Mouse (Mus musculus) ES-CJ7 (cell line): Measurements from ENCODE around the gene Inafm1.
"Not testable (repeated sequence)": the region's sequence is repeated elsewhere in the genome, so short reads cannot be mapped to it uniquely, and the experiment has no call there.

Experiments
- DNase-seq: peaks from one replicate; pipeline ENCODE4 v3.0.0; 2011; ENCODE audit warnings: low read depth, low spot score

Gene Inafm1

DNA sequence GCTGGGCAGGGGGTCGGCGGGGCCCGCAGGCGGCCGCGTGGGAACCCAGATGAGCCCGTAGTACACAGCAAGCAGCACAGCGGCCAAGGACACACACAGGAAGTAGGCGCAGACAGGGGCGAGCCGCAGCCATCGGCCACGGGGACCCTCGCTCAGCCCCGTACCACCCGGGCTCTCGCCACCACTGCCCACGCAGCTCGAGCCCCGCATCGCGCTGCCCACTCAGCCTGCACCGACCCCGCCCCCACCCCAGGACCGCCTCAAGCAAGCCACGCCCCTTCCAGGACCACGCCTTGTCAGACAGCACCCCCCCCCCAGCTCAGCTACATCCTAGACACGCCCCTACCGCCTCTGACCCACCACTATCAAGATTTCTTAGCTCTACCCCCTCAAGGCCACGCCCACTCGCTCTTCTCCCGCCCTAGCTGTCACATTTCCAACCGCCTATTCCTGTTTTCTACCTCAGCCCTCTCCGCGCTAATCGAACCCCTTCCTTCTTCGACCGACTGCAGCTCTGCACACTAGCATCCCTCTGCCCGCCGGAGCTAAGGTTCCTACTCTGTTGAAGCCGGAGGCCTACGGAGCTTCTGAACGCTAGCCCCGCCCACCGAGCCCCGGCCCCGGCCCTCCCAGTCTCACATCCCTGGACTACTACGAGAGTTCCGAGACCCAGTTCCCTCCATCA is at the start of gene Inafm1:
Gene Inafm1 (minus strand): TSS at position 537 of the 685 bp plus-strand sequence.
- peak; percentile 96 for DNase-seq

DNA sequence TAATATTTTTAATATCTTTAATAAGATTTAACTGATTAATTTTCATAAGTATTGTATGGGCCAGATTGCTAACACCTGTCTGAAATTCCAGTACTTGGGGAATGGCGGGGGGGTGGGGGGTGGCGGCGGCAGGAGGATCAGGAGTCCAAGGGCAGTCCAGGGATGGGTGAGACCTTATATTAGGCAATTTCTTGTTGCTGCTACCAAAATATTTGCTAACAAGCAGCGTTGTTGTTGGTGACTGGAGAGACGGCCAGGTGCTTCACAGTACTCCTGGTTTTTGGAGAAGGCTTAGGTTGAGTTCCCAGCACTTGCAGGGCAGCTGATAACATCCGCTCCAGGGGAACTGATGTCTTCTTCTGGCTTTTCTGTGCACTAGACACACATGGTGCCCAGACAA is 47.1 kb upstream of the Inafm1 start:
- DNase-seq: no peak

DNA sequence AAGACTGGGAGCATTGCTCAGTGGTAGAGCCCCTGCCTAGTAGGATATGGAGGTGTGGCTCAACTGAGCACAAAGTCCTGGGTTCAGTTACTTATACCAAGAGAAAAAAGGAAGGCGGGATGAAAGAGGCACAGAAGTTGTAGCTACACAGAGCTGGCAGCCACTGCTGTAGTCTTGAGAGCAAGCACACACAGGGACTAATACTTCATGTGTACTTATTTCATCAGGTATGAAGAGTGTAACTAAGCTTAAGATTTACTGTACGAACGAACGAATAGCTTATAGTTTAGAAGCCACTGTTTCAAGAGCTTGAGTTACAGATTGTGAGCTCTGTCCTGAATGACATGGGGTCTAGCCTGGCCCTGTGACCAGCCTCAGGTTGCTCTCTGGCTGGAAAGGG is 45.8 kb upstream of the Inafm1 start:
- no peak for DNase-seq

DNA sequence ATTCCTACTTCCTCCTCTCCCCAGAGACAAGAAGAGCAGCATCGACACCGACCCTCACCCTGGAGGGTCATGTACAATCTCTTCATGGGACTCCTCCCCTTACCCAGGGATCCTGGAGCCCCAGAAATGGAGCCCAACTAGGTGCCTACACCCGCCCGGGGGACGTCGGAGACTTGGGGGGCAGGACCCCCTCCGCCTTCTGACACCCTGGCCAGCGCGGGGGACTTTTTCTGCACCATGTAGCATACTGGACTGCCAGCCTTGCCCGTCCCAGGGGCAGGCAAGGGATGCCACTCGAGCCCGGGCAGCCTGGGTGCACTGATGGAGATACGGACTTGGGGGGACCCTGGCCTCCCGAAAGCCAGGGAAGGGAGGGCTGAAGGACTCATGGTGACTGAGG is 43.7 kb upstream of the Inafm1 start:
- DNase-seq: no peak

DNA sequence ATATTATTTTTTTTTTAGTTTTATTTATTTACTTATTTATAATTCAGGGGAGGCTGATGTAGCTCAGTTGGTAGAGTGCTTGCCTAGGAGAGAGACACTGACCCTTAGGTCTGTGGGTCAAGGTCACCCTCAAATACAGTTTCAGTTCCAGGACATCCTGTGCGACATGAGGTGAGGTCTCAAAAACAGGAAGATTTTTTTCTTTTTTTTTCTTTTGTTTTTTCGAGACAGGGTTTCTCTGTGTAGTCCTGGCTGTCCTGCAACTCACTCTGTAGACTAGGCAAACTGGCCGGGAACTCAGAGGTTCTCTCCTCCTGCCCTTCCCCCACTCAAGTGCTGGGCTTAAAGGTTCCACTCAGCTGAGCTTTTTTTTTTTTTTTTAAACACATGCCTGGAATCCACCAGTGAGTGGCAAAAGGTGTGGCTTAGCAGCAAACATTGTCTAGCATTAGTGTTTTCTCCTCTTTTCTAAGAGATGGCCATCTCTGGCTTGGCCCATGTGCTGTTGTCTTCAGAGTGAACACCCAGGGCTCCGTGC is 41.9 kb upstream of the Inafm1 start:
- DNase-seq: no peak

DNA sequence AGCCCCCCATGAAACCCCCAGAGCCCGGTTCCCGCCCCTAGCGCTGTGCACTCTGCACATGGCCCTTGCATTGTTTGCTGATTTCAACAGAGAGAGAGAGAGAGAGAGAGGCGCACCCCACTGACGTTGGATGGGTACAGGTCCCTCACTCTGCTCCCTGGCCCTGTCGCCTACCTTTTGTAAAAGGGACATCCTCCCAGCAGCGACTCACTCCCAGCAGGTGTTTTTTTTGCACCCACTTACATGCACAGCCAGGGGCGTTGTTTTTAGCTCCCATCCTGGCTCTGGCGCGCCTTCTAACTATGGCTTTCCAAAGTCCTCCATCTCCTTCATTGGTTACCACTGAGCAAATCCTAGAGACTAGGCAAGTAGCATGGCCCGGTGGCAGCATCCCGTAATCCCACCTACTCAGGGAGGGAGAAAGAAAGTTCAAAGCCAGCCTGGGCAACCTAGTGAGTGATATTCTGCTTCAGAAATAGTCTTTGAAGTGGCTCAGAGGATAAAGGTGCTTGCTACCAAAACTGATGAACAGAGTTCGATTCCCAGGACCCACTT is 40.9 kb upstream of the Inafm1 start:
- DNase-seq: peak; percentile 57

DNA sequence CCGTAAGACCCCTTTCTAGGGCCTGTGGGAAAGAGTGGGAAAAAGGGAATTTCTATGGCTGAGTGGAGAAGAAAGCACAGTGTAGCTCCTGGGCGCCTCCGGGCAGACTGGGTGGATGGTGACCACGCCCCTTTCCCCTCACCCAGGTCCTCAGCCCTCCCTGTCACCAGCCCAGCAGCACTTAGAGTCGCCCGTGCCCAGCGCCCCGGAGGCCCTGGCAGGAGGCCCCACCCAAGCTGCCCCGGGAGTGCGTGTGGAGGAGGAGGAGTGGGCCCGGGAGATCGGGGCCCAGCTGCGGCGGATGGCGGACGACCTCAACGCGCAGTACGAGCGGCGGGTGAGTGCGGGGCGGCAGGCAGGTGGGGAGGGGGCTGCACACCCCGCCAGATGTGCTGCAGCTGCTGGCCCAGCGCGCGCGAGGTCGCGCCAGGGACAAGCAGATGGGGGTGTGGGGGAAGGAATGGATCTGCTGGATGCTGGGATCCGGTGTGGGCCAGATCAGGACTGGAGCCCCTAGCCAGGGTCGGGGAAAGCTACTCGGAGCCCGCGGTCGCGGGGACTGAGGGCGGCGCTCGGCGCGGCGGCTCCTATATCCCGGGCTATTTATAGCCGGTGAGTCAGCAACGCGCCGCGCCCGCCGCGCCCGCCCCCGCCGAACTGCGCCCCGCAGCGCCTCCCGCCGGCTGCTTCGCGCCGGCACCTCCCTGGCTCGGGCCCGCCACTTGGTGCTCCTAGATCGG is 40.2 kb upstream of the Inafm1 start:
- peak; percentile 72 for DNase-seq

DNA sequence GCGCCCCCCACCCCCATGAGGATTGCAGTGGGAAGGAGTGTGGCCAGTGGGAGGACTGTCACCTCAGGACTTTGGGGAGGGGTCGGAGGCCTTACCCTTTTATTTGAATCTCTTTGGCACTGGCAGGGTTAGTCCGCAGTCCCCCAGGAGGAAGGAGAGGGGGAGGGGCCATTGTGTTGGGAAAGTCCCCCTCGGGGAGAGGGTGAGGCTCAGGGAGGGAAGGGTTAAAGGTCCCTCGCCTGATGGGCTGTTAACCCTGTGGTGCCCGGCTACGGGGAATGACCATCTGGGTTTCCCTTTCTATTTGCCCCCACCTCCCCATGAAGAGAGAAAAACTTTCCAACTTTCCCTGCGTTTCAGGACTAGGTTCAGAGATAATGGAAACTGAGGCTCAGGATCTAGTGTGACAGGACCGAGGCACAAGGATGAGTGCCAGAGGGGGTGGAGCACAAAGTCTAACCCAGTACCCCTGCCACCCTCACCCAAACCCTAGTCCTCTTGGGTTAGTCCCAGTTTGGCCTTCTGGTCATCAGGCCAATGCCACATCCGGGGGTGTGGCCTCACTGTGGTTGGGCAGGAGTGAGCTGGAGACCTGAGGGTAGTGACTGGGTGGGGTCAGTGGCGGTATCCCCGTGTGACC is 39.4 kb upstream of the Inafm1 start:
- peak; percentile 56 for DNase-seq

DNA sequence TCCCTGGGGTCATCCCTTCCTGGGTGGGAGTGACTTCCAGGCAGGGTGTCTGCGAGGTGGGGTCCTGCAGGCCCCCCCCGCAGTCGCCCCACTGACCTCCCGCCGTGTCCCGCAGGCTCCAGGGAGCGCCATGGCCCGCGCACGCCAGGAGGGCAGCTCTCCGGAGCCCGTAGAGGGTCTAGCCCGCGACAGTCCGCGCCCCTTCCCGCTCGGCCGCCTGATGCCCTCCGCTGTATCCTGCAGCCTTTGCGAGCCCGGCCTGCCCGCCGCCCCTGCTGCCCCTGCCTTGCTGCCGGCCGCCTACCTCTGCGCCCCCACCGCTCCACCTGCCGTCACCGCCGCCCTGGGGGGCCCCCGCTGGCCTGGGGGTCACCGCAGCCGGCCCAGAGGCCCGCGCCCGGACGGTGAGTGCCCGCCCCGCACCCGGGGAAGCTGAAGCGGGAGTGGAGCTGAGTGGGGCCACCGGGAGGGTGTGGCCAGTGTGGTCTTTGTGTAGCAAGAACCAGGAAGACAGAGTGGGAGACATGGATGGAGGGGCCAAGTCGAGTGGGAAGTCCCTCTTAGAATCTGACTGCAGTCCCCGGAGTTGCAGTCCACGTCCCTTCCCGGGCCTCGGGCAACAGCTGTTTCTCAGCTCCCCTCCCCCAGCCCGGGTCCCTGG is 38.7 kb upstream of the Inafm1 start:
- peak; percentile 36 for DNase-seq

DNA sequence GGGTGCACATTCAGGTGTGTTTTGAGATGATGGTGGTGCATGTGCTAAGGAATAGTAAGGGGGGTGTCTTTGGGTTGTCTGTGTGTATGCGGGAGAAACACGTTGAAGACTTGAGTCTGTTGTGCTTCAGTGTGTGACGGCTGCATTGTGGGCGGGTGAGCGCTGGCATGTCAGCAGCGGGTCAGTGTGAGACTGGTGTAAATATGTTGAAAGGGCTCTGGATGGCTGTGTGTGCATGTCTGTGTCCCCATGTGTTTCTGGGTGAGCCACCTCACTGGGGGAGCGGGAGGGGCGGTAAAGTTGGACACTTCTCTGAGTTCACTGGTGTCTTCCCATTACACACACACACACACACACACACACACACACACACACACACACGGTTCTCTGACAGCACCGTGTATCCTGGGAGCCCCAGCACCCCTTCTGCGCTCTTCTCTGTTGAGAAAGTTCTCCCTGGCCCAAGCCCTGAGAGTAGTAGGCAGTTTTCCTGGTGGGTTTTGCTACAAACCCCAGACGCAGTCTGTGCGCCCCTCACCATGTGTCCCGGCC is 38.1 kb upstream of the Inafm1 start:
- DNase-seq: no peak

DNA sequence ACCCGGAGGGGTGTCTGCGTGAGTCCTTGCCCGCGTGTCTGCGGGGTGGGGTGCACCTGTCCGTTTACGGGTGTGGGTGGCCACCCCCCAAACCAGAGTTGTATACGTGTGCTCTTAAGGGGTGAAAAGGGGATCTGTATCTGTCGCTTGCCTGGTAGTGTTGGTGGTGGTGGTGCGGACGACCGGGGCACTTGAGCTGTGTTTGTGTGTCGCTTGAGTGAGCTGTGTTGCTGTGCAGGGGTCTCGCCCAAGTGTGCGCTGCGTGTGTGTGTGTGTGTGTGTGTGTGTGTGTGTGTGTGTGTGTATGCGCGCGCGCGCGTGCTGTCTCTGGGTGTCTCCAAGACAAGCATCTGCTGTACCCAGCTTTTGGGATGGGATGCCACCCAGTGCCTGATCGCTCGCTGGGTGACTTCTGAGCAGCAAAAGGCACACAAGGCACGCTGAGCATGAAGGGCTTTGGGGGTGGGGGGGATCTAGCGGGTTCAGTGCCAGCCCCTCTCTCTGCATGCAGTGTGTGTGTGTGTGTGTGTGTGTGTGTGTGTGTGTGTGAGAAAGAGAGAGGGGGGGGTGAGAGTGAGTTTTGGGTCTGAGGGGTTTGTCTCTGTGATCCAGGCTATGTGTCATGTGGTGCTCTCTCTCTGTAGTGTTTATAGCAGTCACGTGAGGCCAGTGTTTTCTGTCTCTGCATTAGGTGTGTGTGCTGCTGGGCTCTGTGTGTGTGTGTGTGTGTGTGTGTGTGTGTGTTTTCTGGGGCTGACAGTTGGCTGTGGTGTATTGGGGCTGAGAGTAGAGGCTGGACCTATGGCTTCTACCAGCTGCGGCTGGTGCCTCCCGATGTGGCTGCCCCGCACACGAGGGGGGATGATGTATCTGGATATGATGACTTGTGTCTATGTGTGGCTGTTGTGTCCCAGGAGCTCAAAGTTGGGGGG is 37.4 kb upstream of the Inafm1 start:
- no peak for DNase-seq

DNA sequence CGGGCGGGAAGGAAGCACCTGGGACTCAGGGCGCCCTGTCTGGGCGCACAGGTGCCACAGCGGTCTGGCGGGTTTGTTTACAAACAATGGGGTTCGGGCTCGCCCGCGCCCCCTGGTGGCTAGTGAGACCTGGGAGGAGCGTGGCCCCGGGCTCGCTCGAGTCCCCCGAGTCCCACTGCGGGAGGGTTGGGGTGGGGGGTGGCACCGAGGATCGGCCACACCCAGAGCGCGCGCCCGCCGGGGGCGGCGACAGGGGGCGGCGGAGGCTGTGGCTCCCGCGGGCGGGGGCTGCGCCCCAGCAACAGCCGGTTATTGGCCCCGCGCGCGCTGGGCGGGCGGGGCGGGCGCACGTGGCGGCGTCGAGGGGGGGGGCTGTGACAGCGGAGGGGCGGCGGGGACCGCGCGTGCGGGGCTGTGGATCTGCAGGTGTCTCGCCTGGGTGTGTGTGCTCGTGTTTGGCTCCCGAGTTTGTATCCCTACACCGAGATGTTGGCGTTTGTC is 36.7 kb upstream of the Inafm1 start:
- DNase-seq: peak; percentile 85

DNA sequence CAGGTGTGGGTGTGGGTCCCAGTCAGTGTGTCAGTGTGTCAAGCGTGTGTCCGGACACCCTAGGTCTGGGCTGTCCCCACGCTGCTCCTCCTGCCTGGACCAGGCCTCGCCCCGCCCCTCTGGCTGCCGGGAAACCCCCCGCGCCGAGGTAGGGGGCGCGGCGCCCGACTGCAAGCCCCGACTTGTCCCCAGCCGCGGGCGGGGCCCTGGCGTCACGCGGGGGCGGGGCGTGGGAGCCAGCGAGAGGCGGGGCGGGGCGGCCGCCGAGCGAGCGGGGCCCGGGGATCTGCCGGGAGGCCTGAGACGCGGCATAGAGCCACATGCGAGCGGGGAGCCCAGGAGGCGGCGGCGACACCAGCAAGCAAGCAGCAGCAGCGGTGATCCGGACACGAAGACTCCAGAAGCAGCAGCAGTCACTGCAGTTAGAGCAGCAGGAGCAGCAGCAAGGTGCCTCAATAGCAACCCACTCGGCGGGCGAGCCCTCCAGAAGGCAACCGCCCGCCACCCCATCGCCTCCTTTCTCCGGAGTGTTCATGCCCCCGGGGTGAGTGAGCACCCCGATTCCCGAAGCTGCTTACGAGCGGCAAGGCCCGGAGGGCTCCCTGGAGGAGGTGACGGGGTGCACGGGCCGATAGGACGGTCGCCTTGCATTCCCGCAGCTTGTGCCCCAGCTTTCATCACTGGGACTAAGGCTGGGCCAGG is 36.1 kb upstream of the Inafm1 start:
- peak; percentile 83 for DNase-seq

DNA sequence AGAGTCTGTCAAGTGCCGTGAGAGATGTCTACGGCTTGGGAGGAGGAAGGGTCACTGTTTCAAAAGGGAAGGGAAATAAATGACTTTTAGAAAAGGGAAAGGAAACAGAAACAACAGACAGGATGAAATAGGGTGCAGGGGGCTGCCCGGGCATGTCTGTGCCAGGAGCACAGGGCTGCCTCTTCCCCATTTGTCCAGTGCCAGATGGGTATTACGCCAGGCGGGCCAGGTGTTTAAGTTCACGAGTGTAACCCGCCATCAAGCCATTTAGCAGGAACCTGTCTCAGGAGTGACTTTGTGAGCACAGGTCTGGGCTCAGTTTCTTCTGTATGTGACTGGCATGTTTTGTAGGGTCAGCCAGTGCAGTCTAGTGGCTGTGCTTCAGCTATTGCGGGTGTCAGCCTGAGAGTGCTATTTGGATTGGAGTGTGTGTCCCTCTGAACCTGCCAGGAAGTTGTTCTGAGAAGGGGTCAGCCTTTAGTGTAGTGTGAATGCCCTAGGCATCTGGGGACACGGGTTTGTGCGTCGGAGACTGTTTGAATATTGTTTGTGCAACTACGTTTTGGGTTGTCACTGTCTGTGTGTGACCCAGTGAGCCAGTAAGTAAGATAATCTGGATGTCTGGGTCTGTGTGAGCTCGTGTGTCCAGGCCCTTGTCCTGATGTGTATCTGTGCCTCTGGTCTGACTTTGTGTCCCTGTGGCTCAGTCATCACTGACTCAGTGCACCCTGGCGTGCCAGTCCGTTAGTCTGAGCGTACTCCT is 35.3 kb upstream of the Inafm1 start:
- peak; percentile 45 for DNase-seq

DNA sequence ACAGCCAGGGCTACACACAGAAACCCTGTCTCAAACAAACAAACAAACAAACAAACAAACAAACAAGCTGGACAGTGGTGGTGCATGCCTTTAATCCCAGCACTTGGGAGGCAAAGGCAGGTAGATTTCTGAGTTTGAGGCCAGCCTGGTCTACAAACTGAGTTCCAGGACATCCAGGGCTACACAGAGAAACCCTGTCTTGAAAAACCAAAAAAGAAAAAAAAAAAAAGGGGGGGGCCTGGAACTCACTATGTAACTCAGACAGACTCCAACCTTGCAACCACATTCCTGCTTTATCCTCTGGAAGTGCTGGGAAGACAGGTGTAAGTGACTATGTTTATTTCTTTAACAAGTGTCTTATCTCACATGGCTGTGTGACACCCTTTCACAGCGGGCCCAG is 34.7 kb upstream of the Inafm1 start, which contains the start of gene Bbc3:
Gene Bbc3 (plus strand): TSS at position 301 of the 400 bp plus-strand sequence.
- not testable (repeated sequence) for DNase-seq

DNA sequence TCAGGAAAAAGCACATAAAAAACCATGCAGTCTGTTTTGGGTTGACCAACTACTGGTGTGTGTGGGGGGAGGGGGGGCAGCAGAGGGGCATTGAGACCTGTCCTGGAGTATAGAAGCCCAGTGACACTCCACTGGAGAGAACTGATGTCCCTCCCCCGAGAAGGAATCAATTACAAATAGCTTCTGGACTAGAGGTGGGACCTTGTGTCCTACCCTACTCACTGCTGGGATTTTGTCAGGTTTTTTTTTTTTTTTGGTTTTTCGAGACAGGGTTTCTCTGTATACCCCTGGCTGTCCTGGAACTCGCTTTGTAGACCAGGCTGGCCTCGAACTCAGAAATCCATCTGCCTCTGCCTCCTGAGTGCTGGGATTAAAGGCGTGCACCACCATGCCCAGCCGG is 33.7 kb upstream of the Inafm1 start:
- DNase-seq: not testable (repeated sequence)

DNA sequence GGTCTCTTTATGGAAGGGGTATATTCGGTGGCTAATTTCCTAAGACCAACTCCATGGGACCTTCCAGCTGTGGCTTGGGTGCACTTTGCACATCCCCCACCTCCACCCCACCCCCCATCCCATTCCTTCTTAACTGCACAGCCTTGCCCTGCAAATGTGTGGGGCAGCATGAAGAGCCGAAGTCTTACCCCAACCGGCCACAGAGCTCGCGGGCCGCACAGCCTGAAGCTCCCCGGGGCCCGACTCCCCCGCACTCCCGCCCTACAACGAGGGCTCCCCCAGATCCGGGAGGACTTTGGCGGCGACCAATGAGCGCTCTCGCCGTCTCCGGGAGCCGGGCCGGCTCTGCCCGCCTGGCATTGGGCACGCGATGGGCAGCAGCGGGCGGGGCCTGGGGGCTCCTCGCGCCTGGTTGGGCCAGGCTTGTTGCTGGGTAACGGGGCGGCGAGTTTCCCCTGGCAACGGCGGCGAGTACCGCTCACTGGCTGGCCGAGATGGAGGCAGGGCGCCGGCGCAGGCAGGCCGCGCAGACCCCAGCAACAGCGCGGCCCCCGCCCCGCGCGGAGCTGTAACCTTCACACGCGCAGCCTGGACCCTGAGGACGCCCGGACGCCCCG is 26.1 kb upstream of the Inafm1 start:
- no peak for DNase-seq

DNA sequence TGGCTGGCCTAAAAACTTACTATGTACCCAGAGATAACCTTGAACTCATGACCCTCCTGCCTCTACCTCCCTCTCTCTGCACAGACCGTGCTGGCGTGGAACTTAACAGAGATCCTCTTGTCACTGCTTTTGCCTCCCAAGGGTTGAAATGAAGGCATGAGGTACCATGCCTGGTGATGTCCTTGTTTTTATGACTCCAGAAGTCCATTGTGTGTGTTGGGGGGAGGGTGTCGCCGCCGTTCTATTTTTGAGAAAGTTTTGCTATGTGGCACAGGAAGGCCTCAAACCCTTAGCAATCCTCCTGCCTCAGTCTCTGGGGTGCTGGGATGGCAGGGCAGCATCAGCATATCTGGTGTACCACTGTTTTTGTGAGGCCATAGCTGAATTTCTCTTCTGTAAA is 25.5 kb upstream of the Inafm1 start:
- DNase-seq: no peak
